Mouse (Mus musculus) heart, postnatal 36 days (tissue): ENCODE data around the gene Samt4. TPM values are rescaled to one million over a fixed set of nuclear protein-coding genes. Genes with fewer than 3 reads are reported as not detected.
"Not testable (repeated sequence)": the region's sequence is repeated elsewhere in the genome, so short reads cannot be mapped to it uniquely, and the experiment has no call there.

Experiments used
- DNase-seq, 2 experiments: peaks; one replicate each; pipeline ENCODE4 v3.0.0; 2021 to 2022
- intact Hi-C: fragments of 180-260 bp; cut with DNase I; formaldehyde crosslinking; loops from one replicate; pipeline ENCODE4 v1.15.1; 2025
- total RNA-seq, 2 experiments: library from RNA; stranded (reverse); gene quantifications; 2 replicates each; pipeline ENCODE4 v1.2.3; 2021

Gene Samt4
- not detected for total RNA-seq

- DNase-seq = no peak
These were observed at the start of gene Samt4 for GRCm38 (mm10) chrX:154481702-154482101. Gene Samt4 (plus strand): TSS chrX:154482002.

GRCm38 (mm10) chrX:154443696-154444095 lies 38.1 kb upstream of the Samt4 start:
- intact Hi-C loops, DNase-seq: not testable (repeated sequence)

More at GRCm38 (mm10) chrX:154481702-154482101, at the start of gene Samt4:
- intact Hi-C loops = no loop called here

GRCm38 (mm10) chrX:154468386-154468785 lies 13.4 kb upstream of the Samt4 start:
- intact Hi-C loops, DNase-seq: not testable (repeated sequence)

Other genes starting within 250 kb of the Samt4 start
- not detected for gene 4930524N10Rik, start 138.6 kb upstream of the Samt4 start, total RNA-seq
- gene Samt2, start 97.4 kb downstream of the Samt4 start, total RNA-seq = not detected